ENCODE assay signal across 12 mouse cellular contexts in the genomic region with DNA sequence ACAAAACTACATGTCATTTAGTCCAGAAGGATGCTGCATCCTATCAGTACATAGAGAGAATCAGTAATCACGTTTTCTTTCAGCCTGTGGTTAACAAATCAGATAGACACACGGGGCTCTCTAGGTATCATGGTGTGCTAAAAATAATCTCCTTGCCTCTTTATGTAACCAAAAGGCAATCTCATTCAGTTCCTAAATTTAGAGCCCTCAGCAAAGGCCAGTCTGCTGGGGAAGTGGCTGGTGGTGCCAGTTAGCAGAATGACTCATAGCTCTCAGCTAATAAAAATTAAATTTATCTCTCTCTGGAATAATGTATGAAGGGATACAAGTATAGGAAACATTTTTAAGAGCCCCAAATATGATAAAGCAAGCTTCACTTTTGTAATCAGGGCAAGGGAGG.
A peak's percentile ranks its signal among the peaks of the same experiment; 100 is the strongest.
DNase-seq lines count a peak whose midpoint lies in the region; ATAC-seq and TF ChIP-seq lines count a peak whose summit lies in the region.
"Had no signal": no experiment of that assay in that cellular context is flagged by ENCODE, and none has a peak within 500 bp of the region (broad histone marks: within the 10 kb centered on the region; RNA-seq: fewer than 3 reads in every experiment).

No protein-coding gene starts in this region.

- no peak overlapping the region for H3K4me3 ChIP-seq in heart, embryonic 11.5 days (ENCODE audit: low read depth, low read length)
- no peak overlapping the region for H3K4me3 ChIP-seq in cerebellum, adult 2 months (replicated peaks; ENCODE audit: insufficient read depth, low read depth, low read length)
- H3K4me3 ChIP-seq in heart, postnatal 0 days (ENCODE audit: low read depth, low read length), result no peak overlapping the region
- H3K4me3 ChIP-seq: hindbrain, embryonic 15.5 days; limb, embryonic 12.5 days; neural tube, embryonic 15.5 days had no signal

- no peak for ATAC-seq in heart, embryonic 11.5 days (replicated peaks; ENCODE audit: insufficient number of reproducible peaks, low FRiP score, low TSS enrichment)
- no peak for ATAC-seq in heart, postnatal 0 days (ENCODE audit: insufficient read depth, low read depth)

- 20% methylated on average over 2 of the region's 2 CpGs for WGBS in heart, embryonic 11.5 days (ENCODE audit: insufficient replicate concordance)
- WGBS in cerebellum, adult 2 months, result 12% methylated on average over 2 of the region's 2 CpGs
- WGBS in heart, postnatal 0 days, result 3% methylated on average over 2 of the region's 2 CpGs

- TF ChIP-seq POLR2A in cerebellum, adult 2 months (IDR thresholded peaks at IDR 0.05; ENCODE audit: borderline replicate concordance, insufficient read depth, low read length), result no peak

- H3K9me3 ChIP-seq in heart, embryonic 11.5 days (replicated peaks; ENCODE audit: control insufficient read depth, low read length), result no peaks in the 10 kb centered on the region
- H3K9me3 ChIP-seq in heart, postnatal 0 days (replicated peaks; ENCODE audit: control insufficient read depth, low read length), result no peaks in the 10 kb centered on the region
- H3K9me3 ChIP-seq: hindbrain, embryonic 15.5 days; limb, embryonic 12.5 days; neural tube, embryonic 15.5 days had no signal

- TF ChIP-seq EP300 in heart, postnatal 0 days (IDR thresholded peaks at IDR 0.05; ENCODE audit: low read depth), result no peak

- no peak overlapping the region for H3K4me2 ChIP-seq in heart, embryonic 11.5 days
- H3K4me2 ChIP-seq in heart, postnatal 0 days (ENCODE audit: low read depth, low read length), result no peak overlapping the region
- H3K4me2 ChIP-seq: hindbrain, embryonic 15.5 days; limb, embryonic 12.5 days; neural tube, embryonic 15.5 days had no signal

- DNase-seq in adrenal gland, adult (ENCODE audit: inconsistent age in 2 of 2, low spot score in 1 of 2), result peak; percentile 3 to 45
- DNase-seq in adrenal gland, postnatal 14 days, result no peak
- DNase-seq in heart, adult 8-10 months (ENCODE audit: low spot score), result peak; percentile 7
- peak; percentile 47 to 87 for DNase-seq in cerebellum, adult 2 months
- DNase-seq in heart, postnatal 0 days (ENCODE audit: low spot score), result peak; percentile 38
- no peak for DNase-seq in ovary, postnatal 36 days (ENCODE audit: low spot score)
- no peak for DNase-seq in embryo, embryonic 9.5 days (ENCODE audit: extremely low spot score)
- DNase-seq: kidney, adult 2 months had no signal

- no peaks in the 10 kb centered on the region for H3K36me3 ChIP-seq in heart, embryonic 11.5 days (ENCODE audit: control insufficient read depth, insufficient read depth, low read length)
- H3K36me3 ChIP-seq in heart, postnatal 0 days (replicated peaks; ENCODE audit: control insufficient read depth, insufficient read depth, low read length), result no peaks in the 10 kb centered on the region
- H3K36me3 ChIP-seq: hindbrain, embryonic 15.5 days; limb, embryonic 12.5 days; neural tube, embryonic 15.5 days had no signal

- H3K27me3 ChIP-seq in heart, embryonic 11.5 days (ENCODE audit: control insufficient read depth, insufficient read depth, low read length), result no peaks in the 10 kb centered on the region
- H3K27me3 ChIP-seq in cerebellum, adult 2 months (ENCODE audit: control insufficient read depth, insufficient read depth, low read length), result no peaks in the 10 kb centered on the region
- no peaks in the 10 kb centered on the region for H3K27me3 ChIP-seq in heart, postnatal 0 days (ENCODE audit: control insufficient read depth, insufficient read depth, low read length)
- H3K27me3 ChIP-seq: hindbrain, embryonic 15.5 days; limb, embryonic 12.5 days; neural tube, embryonic 15.5 days had no signal

- no peak overlapping the region for H3K27ac ChIP-seq in heart, embryonic 11.5 days (ENCODE audit: low read depth, low read length)
- no peak overlapping the region; the same call in 1 of the 2 replicates for H3K27ac ChIP-seq in cerebellum, adult 2 months (ENCODE audit: insufficient read depth, low read length)
- H3K27ac ChIP-seq in heart, postnatal 0 days (ENCODE audit: low read depth), result 0 out of 2 replicates have a peak overlapping the region, but pooled peaks have one; percentile 7
- H3K27ac ChIP-seq: hindbrain, embryonic 15.5 days; limb, embryonic 12.5 days; neural tube, embryonic 15.5 days had no signal

- H3K9ac ChIP-seq in heart, embryonic 11.5 days (ENCODE audit: low read depth, low read length), result no peak overlapping the region
- no peak overlapping the region for H3K9ac ChIP-seq in heart, postnatal 0 days (replicated peaks; ENCODE audit: low read depth, low read length)
- H3K9ac ChIP-seq: hindbrain, embryonic 15.5 days; limb, embryonic 12.5 days; neural tube, embryonic 15.5 days had no signal

- no peaks in the 10 kb centered on the region for H3K4me1 ChIP-seq in heart, embryonic 11.5 days (ENCODE audit: control insufficient read depth, insufficient read depth, low read length)
- H3K4me1 ChIP-seq in cerebellum, adult 2 months (ENCODE audit: control insufficient read depth, insufficient read depth, low read length), result peaks cover 8% of the 10 kb centered on the region; the same call in 1 of the 2 replicates
- no peaks in the 10 kb centered on the region for H3K4me1 ChIP-seq in heart, postnatal 0 days (ENCODE audit: control insufficient read depth, insufficient read depth)
- H3K4me1 ChIP-seq: hindbrain, embryonic 15.5 days; limb, embryonic 12.5 days; neural tube, embryonic 15.5 days had no signal

- no peak for TF ChIP-seq CTCF in cerebellum, adult 2 months (IDR thresholded peaks at IDR 0.05; ENCODE audit: borderline replicate concordance, insufficient read depth, low read depth, low read length)
- no peak for TF ChIP-seq CTCF in heart, postnatal 0 days (IDR thresholded peaks at IDR 0.05; ENCODE audit: low read depth)

Comparison
In these comparisons a context has a peak if more than half of its experiments do, and no peak if none do; other contexts are left out.
1. DNase-seq: peak in adrenal gland, adult (2 of 2), heart, adult 8-10 months (single experiment), cerebellum, adult 2 months (2 of 2) and heart, postnatal 0 days (single experiment); none in adrenal gland, postnatal 14 days (single experiment), ovary, postnatal 36 days (single experiment) and embryo, embryonic 9.5 days (single experiment).